9 mouse cellular contexts compared by ENCODE assay signal in genomic region chr2:32816946-32817581, GRCm38 (mm10). TPM values are rescaled to one million over a fixed set of nuclear protein-coding genes. Genes with fewer than 3 reads are reported as not detected.
DNase-seq lines count a peak whose midpoint lies in the region; ATAC-seq and TF ChIP-seq lines count a peak whose summit lies in the region.
"Had no signal": no experiment of that assay in that cellular context is flagged by ENCODE, and none has a peak within 500 bp of the region (broad histone marks: within the 10 kb centered on the region; RNA-seq: fewer than 3 reads in every experiment).

No protein-coding gene starts in this region.

- H3ac ChIP-seq in C2C12 (ENCODE audit: control insufficient read depth, insufficient read length, low read depth) = no peak overlapping the region

- H3K27me3 ChIP-seq in C2C12 (ENCODE audit: control insufficient read depth, insufficient read depth, insufficient read length) = no peaks in the 10 kb centered on the region
- no peaks in the 10 kb centered on the region for H3K27me3 ChIP-seq in intestine, postnatal 0 days (replicated peaks; ENCODE audit: control insufficient read depth, insufficient read depth, low read length)
- H3K27me3 ChIP-seq in lung, embryonic 14.5 days (ENCODE audit: insufficient read depth, low read length) = no peaks in the 10 kb centered on the region

- peak; percentile 11; the same call in 1 of the 2 replicates for ATAC-seq in intestine, postnatal 0 days
- ATAC-seq in lung, embryonic 14.5 days (ENCODE audit: insufficient read depth) = 0 out of 2 replicates have a peak, but pooled peaks have one; percentile 38

- no peak overlapping the region for H3K4me3 ChIP-seq in C2C12 (ENCODE audit: insufficient read depth, poor library complexity, severe bottlenecking)
- H3K4me3 ChIP-seq in intestine, postnatal 0 days (ENCODE audit: low read depth, low read length) = no peak overlapping the region
- H3K4me3 ChIP-seq in lung, embryonic 14.5 days (ENCODE audit: low read depth, low read length) = no peak overlapping the region

- no peak overlapping the region for H3K4me2 ChIP-seq in intestine, postnatal 0 days (replicated peaks; ENCODE audit: low read depth)
- H3K4me2 ChIP-seq in lung, embryonic 14.5 days = peak overlapping the region; percentile 2; the same call in 1 of the 2 replicates

- H3K27ac ChIP-seq in intestine, postnatal 0 days (ENCODE audit: low read depth, low read length) = no peak overlapping the region
- peak overlapping the region; percentile 58; the same call in 1 of the 2 replicates for H3K27ac ChIP-seq in lung, embryonic 14.5 days (ENCODE audit: low read depth)

- peaks cover 48% of the 10 kb centered on the region for H3K36me3 ChIP-seq in C2C12 (ENCODE audit: control insufficient read depth, insufficient read depth)
- no peaks in the 10 kb centered on the region for H3K36me3 ChIP-seq in intestine, postnatal 0 days (ENCODE audit: control insufficient read depth, insufficient read depth)
- H3K36me3 ChIP-seq in lung, embryonic 14.5 days (ENCODE audit: insufficient read depth) = peaks cover 21% of the 10 kb centered on the region

- TF ChIP-seq CTCF in C2C12 (IDR thresholded peaks at IDR 0.05; ENCODE audit: control insufficient read depth, insufficient read depth, insufficient read length) = no peak
- no peak for TF ChIP-seq CTCF in intestine, postnatal 0 days (IDR thresholded peaks at IDR 0.05; ENCODE audit: low read depth)
- no peak for TF ChIP-seq CTCF in lung, embryonic 14.5 days (IDR thresholded peaks at IDR 0.05; ENCODE audit: low read depth)

- no peaks in the 10 kb centered on the region for H3K79me3 ChIP-seq in C2C12 (ENCODE audit: low read depth)

- no peaks in the 10 kb centered on the region for H3K79me2 ChIP-seq in C2C12 (ENCODE audit: control insufficient read depth, insufficient read depth)

- H3K4me1 ChIP-seq in intestine, postnatal 0 days (replicated peaks; ENCODE audit: control insufficient read depth, insufficient read depth, low read length) = no peaks in the 10 kb centered on the region
- 0 out of 2 replicates have a peak, but pooled peaks cover 3% of the 10 kb centered on the region for H3K4me1 ChIP-seq in lung, embryonic 14.5 days (ENCODE audit: insufficient read depth)

- H3K9ac ChIP-seq in intestine, postnatal 0 days (ENCODE audit: low read depth, low read length) = no peak overlapping the region
- no peak overlapping the region for H3K9ac ChIP-seq in lung, embryonic 14.5 days

- DNase-seq in cerebellum, postnatal 10 days = peak; percentile 87 to 91
- DNase-seq in lung, embryonic 14.5 days = peak; percentile 60
- DNase-seq in skeletal muscle tissue, adult 2 months (ENCODE audit: low read depth, low spot score) = peak; percentile 33
- DNase-seq in heart, postnatal 4 days = no peak
- no peak for DNase-seq in adrenal gland, postnatal 14 days
- DNase-seq in MN1 (ENCODE audit: low spot score) = no peak

- H3K9me3 ChIP-seq in intestine, postnatal 0 days (ENCODE audit: control insufficient read depth) = no peaks in the 10 kb centered on the region
- no peaks in the 10 kb centered on the region for H3K9me3 ChIP-seq in lung, embryonic 14.5 days (ENCODE audit: low read depth, low read length)
- H3K9me3 ChIP-seq: G1E had no signal

- 33% methylated on average over 17 of the region's 17 CpGs for WGBS in intestine, postnatal 0 days
- WGBS in lung, embryonic 14.5 days = 32% methylated on average over 17 of the region's 17 CpGs

TF ChIP-seq in C2C12, 6 proteins besides CTCF, POLR2A, EP300 and RAD21:
- TF ChIP-seq USF1 (IDR thresholded peaks at IDR 0.05; ENCODE audit: low read depth) (no peak), FOSL1 (IDR thresholded peaks at IDR 0.05; ENCODE audit: insufficient read depth, low read length, poor library complexity, severe bottlenecking) (no peak), MYOD1 (IDR thresholded peaks at IDR 0.05; ENCODE audit: control insufficient read depth, insufficient read length, low read depth) (peak; percentile 56), CEBPB (IDR thresholded peaks at IDR 0.05; ENCODE audit: low read depth) (no peak)
TF ChIP-seq in C2C12: peak in this region for 1.

RNA-seq across cellular contexts. Expression of gene Stxbp1, which starts 30.0 kb away (rescaled TPM):
- polyA plus RNA-seq in C2C12 (2012; fragmentation: generic; extraction: Trizol) = 28.7 TPM
- 12.1 and 12.2 TPM in 2 replicates for polyA plus RNA-seq in intestine, postnatal 0 days (2015; fragmentation: Nextera tagmentation; extraction: Ambion mirVana)
- polyA plus RNA-seq in lung, embryonic 14.5 days (2014; fragmentation: Nextera tagmentation; extraction: Ambion mirVana) = 20.7 and 22.2 TPM in 2 replicates
- total RNA-seq in heart, postnatal 4 days (2021) = 10 to 100 TPM; 34.8 to 39.6 TPM
- 25.2 and 26.4 TPM in 2 replicates for total RNA-seq in adrenal gland, postnatal 14 days (2021)

RNA-seq across cellular contexts. Expression of gene Cfap157, which starts 32.8 kb away (rescaled TPM):
- 0.81 TPM for polyA plus RNA-seq in C2C12 (2012; fragmentation: generic; extraction: Trizol)
- 0.47 and 0.76 TPM in 2 replicates for polyA plus RNA-seq in intestine, postnatal 0 days (2015; fragmentation: Nextera tagmentation; extraction: Ambion mirVana)
- polyA plus RNA-seq in lung, embryonic 14.5 days (2014; fragmentation: Nextera tagmentation; extraction: Ambion mirVana) = 0.11 and 0.33 TPM in 2 replicates
- not detected for total RNA-seq in heart, postnatal 4 days (2021)
- total RNA-seq in adrenal gland, postnatal 14 days (2021) = not detected in 2 replicates
- polyA plus RNA-seq: G1E had no signal

RNA-seq across cellular contexts. Expression of gene Ptrh1, which starts 41.5 kb away (rescaled TPM):
- polyA plus RNA-seq in C2C12 (2012; fragmentation: generic; extraction: Trizol) = 83.9 TPM
- polyA plus RNA-seq in intestine, postnatal 0 days (2015; fragmentation: Nextera tagmentation; extraction: Ambion mirVana) = 8.4 and 10.5 TPM in 2 replicates
- 2.7 and 4.4 TPM in 2 replicates for polyA plus RNA-seq in lung, embryonic 14.5 days (2014; fragmentation: Nextera tagmentation; extraction: Ambion mirVana)
- total RNA-seq in heart, postnatal 4 days (2021) = 1 to 10 TPM; 3.0 to 5.4 TPM
- 5.1 and 5.9 TPM in 2 replicates for total RNA-seq in adrenal gland, postnatal 14 days (2021)

RNA-seq across cellular contexts. Expression of gene Ttc16, which starts 41.6 kb away (rescaled TPM):
- 0.14 TPM for polyA plus RNA-seq in C2C12 (2012; fragmentation: generic; extraction: Trizol)
- polyA plus RNA-seq in intestine, postnatal 0 days (2015; fragmentation: Nextera tagmentation; extraction: Ambion mirVana) = 0.04 and 0.09 TPM in 2 replicates
- 0.15 and 0.33 TPM in 2 replicates for polyA plus RNA-seq in lung, embryonic 14.5 days (2014; fragmentation: Nextera tagmentation; extraction: Ambion mirVana)
- total RNA-seq in heart, postnatal 4 days (2021) = under 1 TPM; 0.09 to 0.36 TPM
- total RNA-seq in adrenal gland, postnatal 14 days (2021) = 0.26 TPM in 1 of 2 replicates, not detected in the other

RNA-seq across cellular contexts. Expression of gene Fam129b, which starts 58.9 kb away (rescaled TPM):
- polyA plus RNA-seq in C2C12 (2012; fragmentation: generic; extraction: Trizol) = 294 TPM
- polyA plus RNA-seq in intestine, postnatal 0 days (2015; fragmentation: Nextera tagmentation; extraction: Ambion mirVana) = 13.9 and 15.3 TPM in 2 replicates
- 41.2 and 46.5 TPM in 2 replicates for polyA plus RNA-seq in lung, embryonic 14.5 days (2014; fragmentation: Nextera tagmentation; extraction: Ambion mirVana)
- total RNA-seq in heart, postnatal 4 days (2021) = 10 to 100 TPM; 45.4 to 46.0 TPM
- total RNA-seq in adrenal gland, postnatal 14 days (2021) = 22.0 and 23.1 TPM in 2 replicates

Comparison
In these comparisons a context has a peak if more than half of its experiments do, and no peak if none do; other contexts are left out.
1. DNase-seq: peak in cerebellum, postnatal 10 days (2 of 2), lung, embryonic 14.5 days (single experiment) and skeletal muscle tissue, adult 2 months (single experiment); none in heart, postnatal 4 days (single experiment), adrenal gland, postnatal 14 days (single experiment) and MN1 (single experiment).